Mouse (Mus musculus) kidney, adult 2 months (tissue): ENCODE measurements around the gene Gm49395.

Experiments used
- CTCF ChIP-seq: fragments of 200-500 bp; conservative IDR thresholded peaks from 2 replicates; pipeline ENCODE4 v1.5.1; 2011; ENCODE audit warnings: low read depth, mild to moderate bottlenecking, control low read depth, low read length, moderate library complexity, mixed read lengths; ENCODE audit not compliant: insufficient read depth, insufficient read length
- POLR2A ChIP-seq: fragments of 200-500 bp; IDR thresholded peaks from one replicate; pipeline ENCODE4 v1.6.1; 2011; ENCODE audit warnings: low read depth, low read length, control low read depth

- TF ChIP-seq CTCF (no peak), POLR2A (no peak)
Measured at GRCm38 (mm10) chr13:115022117-115022787, 79.5 kb downstream of the Gm49395 start.
